Mouse (Mus musculus): Measurements from ENCODE around the gene Hemk1.

Hemk1 gene

GRCm38 (mm10) chr9:107343146-107343943 is 5.2 kb upstream of the Hemk1 start:
- DNase-seq (ENCODE audit: extremely low spot score): no peak

- no peak for DNase-seq (ENCODE audit: extremely low spot score)
Observed at GRCm38 (mm10) chr9:107342201-107342709, 4.1 kb upstream of the Hemk1 start.

GRCm38 (mm10) chr9:107340911-107341645 is 2.9 kb upstream of the Hemk1 start:
- peak; percentile 8 for DNase-seq (ENCODE audit: extremely low spot score)

GRCm38 (mm10) chr9:107340267-107340859 is 2.2 kb upstream of the Hemk1 start, which contains the start of gene 6430571L13Rik:
6430571L13Rik (plus strand) TSS chr9:107340602.
- DNase-seq (ENCODE audit: extremely low spot score): peak; percentile 95

GRCm38 (mm10) chr9:107336386-107336785 is 1.8 kb downstream of the Hemk1 start:
- DNase-seq (ENCODE audit: extremely low spot score): no peak

- peak; percentile 55 for DNase-seq (ENCODE audit: extremely low spot score)
Observed at GRCm38 (mm10) chr9:107335909-107336308, 2.2 kb downstream of the Hemk1 start.

- no peak for DNase-seq (ENCODE audit: extremely low spot score)
Observed at GRCm38 (mm10) chr9:107335046-107335445, 3.1 kb downstream of the Hemk1 start.

GRCm38 (mm10) chr9:107334356-107334755 is 3.8 kb downstream of the Hemk1 start:
- DNase-seq (ENCODE audit: extremely low spot score): no peak

- DNase-seq (ENCODE audit: extremely low spot score): no peak
Observed at GRCm38 (mm10) chr9:107333686-107334085, 4.5 kb downstream of the Hemk1 start.

- DNase-seq (ENCODE audit: extremely low spot score): no peak
Observed at GRCm38 (mm10) chr9:107330791-107331190, 7.4 kb downstream of the Hemk1 start.

- no peak for DNase-seq (ENCODE audit: extremely low spot score)
Observed at GRCm38 (mm10) chr9:107327879-107328620, 10.1 kb downstream of the Hemk1 start.

- no peak for DNase-seq (ENCODE audit: extremely low spot score)
Observed at GRCm38 (mm10) chr9:107325904-107326303, 12.2 kb downstream of the Hemk1 start.

GRCm38 (mm10) chr9:107324799-107325561 is 13.2 kb downstream of the Hemk1 start:
- no peak for DNase-seq (ENCODE audit: extremely low spot score)

GRCm38 (mm10) chr9:107323558-107323957 is 14.6 kb downstream of the Hemk1 start:
- DNase-seq (ENCODE audit: extremely low spot score): no peak

- no peak for DNase-seq (ENCODE audit: extremely low spot score)
Observed at GRCm38 (mm10) chr9:107322461-107323050, 15.6 kb downstream of the Hemk1 start.

GRCm38 (mm10) chr9:107315791-107316190 is 22.4 kb downstream of the Hemk1 start:
- DNase-seq (ENCODE audit: extremely low spot score): no peak

GRCm38 (mm10) chr9:107313926-107314325 is 24.2 kb downstream of the Hemk1 start:
- no peak for DNase-seq (ENCODE audit: extremely low spot score)

- DNase-seq (ENCODE audit: extremely low spot score): no peak
Observed at GRCm38 (mm10) chr9:107312811-107313584, 25.2 kb downstream of the Hemk1 start.

GRCm38 (mm10) chr9:107309600-107309999 is 28.6 kb downstream of the Hemk1 start:
- no peak for DNase-seq (ENCODE audit: extremely low spot score)

- no peak for DNase-seq (ENCODE audit: extremely low spot score)
Observed at GRCm38 (mm10) chr9:107309171-107309570, 29.0 kb downstream of the Hemk1 start.

Data from embryo, embryonic 9.5 days (tissue).